Comparison of ENCODE assay signal across 20 mouse cellular contexts in genomic region chr9:66855865-66856264, GRCm38 (mm10). TPM values are rescaled to one million over a fixed set of nuclear protein-coding genes. Genes with fewer than 3 reads are reported as not detected.
DNase-seq lines count a peak whose midpoint lies in the region; ATAC-seq and TF ChIP-seq lines count a peak whose summit lies in the region.
"Had no signal": no experiment of that assay in that cellular context is flagged by ENCODE, and none has a peak within 500 bp of the region (broad histone marks: within the 10 kb centered on the region; RNA-seq: fewer than 3 reads in every experiment).

No protein-coding gene starts in this region.

- H3K79me2 ChIP-seq in myocyte (ENCODE audit: control insufficient read depth, insufficient read depth): no peaks in the 10 kb centered on the region

- peak; percentile 89 for DNase-seq in heart, adult 11 months
- DNase-seq in heart, adult 8-10 months (ENCODE audit: low spot score): no peak
- DNase-seq in forelimb bud, embryonic 11.5 days (ENCODE audit: low read depth, low spot score): peak; percentile 50
- no peak for DNase-seq in liver, postnatal 0 days
- DNase-seq in cerebellum, adult 11-12 months: no peak
- DNase-seq in right cerebral cortex, postnatal 36 days (ENCODE audit: low spot score in 2 of 2): no peak
- DNase-seq: adrenal gland, postnatal 36 days; cerebellum, postnatal 14 days; heart, postnatal 10 days; kidney, postnatal 25 days; layer of hippocampus, postnatal 36 days; left cerebral cortex, postnatal 4 days had no signal

- H3K27me3 ChIP-seq in myocyte (ENCODE audit: control insufficient read depth, insufficient read depth, insufficient read length): no peaks in the 10 kb centered on the region
- H3K27me3 ChIP-seq in liver, postnatal 0 days (ENCODE audit: insufficient read depth, low read length): no peaks in the 10 kb centered on the region
- H3K27me3 ChIP-seq: CH12.LX; midbrain, embryonic 15.5 days; neural tube, embryonic 13.5 days had no signal

- H3K9ac ChIP-seq in liver, postnatal 0 days (replicated peaks): no peak overlapping the region
- H3K9ac ChIP-seq: midbrain, embryonic 15.5 days; neural tube, embryonic 13.5 days had no signal

- no peak for TF ChIP-seq CTCF in bone marrow macrophage, adult 2 months (IDR thresholded peaks at IDR 0.05; ENCODE audit: low read depth, low read length)
- no peak for TF ChIP-seq CTCF in liver, postnatal 0 days (IDR thresholded peaks at IDR 0.05; ENCODE audit: low read depth)

- H3K9me3 ChIP-seq in liver, postnatal 0 days (ENCODE audit: low read length): no peaks in the 10 kb centered on the region
- H3K9me3 ChIP-seq: midbrain, embryonic 15.5 days; neural tube, embryonic 13.5 days had no signal

- H3K27ac ChIP-seq in bone marrow macrophage, adult 2 months (ENCODE audit: insufficient read depth, low read depth, low read length): 0 out of 2 replicates have a peak overlapping the region, but pooled peaks have one; percentile 6
- H3K27ac ChIP-seq in liver, postnatal 0 days (ENCODE audit: low read depth): no peak overlapping the region
- H3K27ac ChIP-seq: hindbrain, postnatal 0 days; midbrain, embryonic 15.5 days; neural tube, embryonic 13.5 days had no signal

- TF ChIP-seq POLR2A in bone marrow macrophage, adult 2 months (IDR thresholded peaks at IDR 0.05; ENCODE audit: borderline replicate concordance, low read depth, low read length): no peak
- no peak for TF ChIP-seq POLR2A in myocyte (IDR thresholded peaks at IDR 0.05; ENCODE audit: insufficient read length, low read depth)

- H3ac ChIP-seq in myocyte (ENCODE audit: control insufficient read depth, insufficient read length): no peak overlapping the region

- H3K4me1 ChIP-seq in bone marrow macrophage, adult 2 months (ENCODE audit: control insufficient read depth, insufficient read depth, low read length): peaks cover 7% of the 10 kb centered on the region
- no peaks in the 10 kb centered on the region for H3K4me1 ChIP-seq in liver, postnatal 0 days (ENCODE audit: insufficient read depth)
- H3K4me1 ChIP-seq: midbrain, embryonic 15.5 days had no signal

- peaks cover 5% of the 10 kb centered on the region for H3K36me3 ChIP-seq in myocyte (ENCODE audit: control insufficient read depth, insufficient read depth)
- H3K36me3 ChIP-seq in liver, postnatal 0 days (replicated peaks; ENCODE audit: insufficient read depth, low read length): peaks cover 22% of the 10 kb centered on the region
- H3K36me3 ChIP-seq: midbrain, embryonic 15.5 days had no signal

- no peak for TF ChIP-seq EP300 in liver, postnatal 0 days (IDR thresholded peaks at IDR 0.05; ENCODE audit: low read depth)

- H3K4me2 ChIP-seq in myocyte (ENCODE audit: low read depth): peak overlapping the region; percentile 28
- no peak overlapping the region for H3K4me2 ChIP-seq in liver, postnatal 0 days (ENCODE audit: low read depth, low read length)
- H3K4me2 ChIP-seq: midbrain, embryonic 15.5 days; neural tube, embryonic 13.5 days had no signal

- no peak overlapping the region for H3K4me3 ChIP-seq in bone marrow macrophage, adult 2 months (ENCODE audit: insufficient read depth, low read length)
- H3K4me3 ChIP-seq in myocyte: no peak overlapping the region
- no peak overlapping the region for H3K4me3 ChIP-seq in liver, postnatal 0 days (ENCODE audit: low read depth, low read length)
- H3K4me3 ChIP-seq: midbrain, embryonic 15.5 days; neural tube, embryonic 13.5 days had no signal

- no peak for ATAC-seq in liver, postnatal 0 days
- ATAC-seq: activated CD4-positive, CD25-positive, alpha-beta regulatory T cell, adult 4 months; forebrain, embryonic 14.5 days; hindbrain, postnatal 0 days; midbrain, embryonic 15.5 days had no signal

- WGBS in liver, postnatal 0 days (ENCODE audit: insufficient replicate concordance): 63% methylated on average over 7 of the region's 7 CpGs

TF ChIP-seq in myocyte, 11 proteins besides CTCF, POLR2A, EP300 and RAD21:
- TF ChIP-seq REST (IDR thresholded peaks at IDR 0.05; ENCODE audit: insufficient read depth, insufficient read length): no peak
- peak; percentile 85 for TF ChIP-seq TCF12 (IDR thresholded peaks at IDR 0.05; ENCODE audit: insufficient read depth, poor library complexity, severe bottlenecking)
- TF ChIP-seq MYOD1 (IDR thresholded peaks at IDR 0.05; ENCODE audit: control insufficient read depth in 1 of 3, insufficient read length in 2 of 3, low read depth in 2 of 3): peak; percentile 41 to 87 (median 82)
- peak in 2 of 3 experiments; percentile 24 to 51 for TF ChIP-seq MYOG (IDR thresholded peaks at IDR 0.05; ENCODE audit: control insufficient read depth in 1 of 3, insufficient read depth in 1 of 3, insufficient read length in 2 of 3, low read depth in 2 of 3)
- TF ChIP-seq E2F4 (IDR thresholded peaks at IDR 0.05; ENCODE audit: insufficient read depth): no peak

RNA-seq across cellular contexts. Expression of gene Aph1c, which starts 21.3 kb away (rescaled TPM):
- total RNA-seq in heart, adult 8-10 months (2022): 1 to 10 TPM in 3 of 4 experiments, under 1 TPM in 1; 1.00 to 1.9 (median 1.2) TPM
- polyA plus RNA-seq in bone marrow macrophage, adult 2 months (2012; ENCODE audit: insufficient read depth, insufficient read length, missing spikeins): 93.9 and 111 TPM in 2 replicates
- 2.7 TPM for polyA plus RNA-seq in myocyte (2012; fragmentation: generic; extraction: Trizol)
- 3.3 and 4.1 TPM in 2 replicates for polyA plus RNA-seq in liver, postnatal 0 days (2015; fragmentation: Nextera tagmentation; extraction: Ambion mirVana)

RNA-seq across cellular contexts. Expression of gene Gm10647, which starts 59.0 kb away (rescaled TPM):
- under 1 TPM in 1 of 4 experiments, not detected in 3; 0.11 TPM for total RNA-seq in heart, adult 8-10 months (2022)
- 0.36 TPM in 1 of 2 replicates, not detected in the other for polyA plus RNA-seq in bone marrow macrophage, adult 2 months (2012; ENCODE audit: insufficient read depth, insufficient read length, missing spikeins)
- not detected for polyA plus RNA-seq in myocyte (2012; fragmentation: generic; extraction: Trizol)
- 0.25 and 0.27 TPM in 2 replicates for polyA plus RNA-seq in liver, postnatal 0 days (2015; fragmentation: Nextera tagmentation; extraction: Ambion mirVana)
- total RNA-seq: CH12.LX had no signal
- polyA plus RNA-seq: activated CD4-positive, CD25-positive, alpha-beta regulatory T cell, adult 4 months had no signal

Comparison
In these comparisons a context has a peak if more than half of its experiments do, and no peak if none do; other contexts are left out.
1. DNase-seq: peak in heart, adult 11 months (single experiment) and forelimb bud, embryonic 11.5 days (single experiment); none in heart, adult 8-10 months (single experiment), liver, postnatal 0 days (single experiment), cerebellum, adult 11-12 months (single experiment) and right cerebral cortex, postnatal 36 days (0 of 2).
2. RNA of gene Aph1c, which starts 21.3 kb away (polyA plus RNA-seq): 93.9 to 111 TPM in bone marrow macrophage, adult 2 months; 3.3 to 4.1 TPM in liver, postnatal 0 days and 2.7 TPM in myocyte (single experiment); every median in the first group is over 10 times any median in the second.